Mouse (Mus musculus): ENCODE data around the gene Card14. TPM values are rescaled to one million over a fixed set of nuclear protein-coding genes. Genes with fewer than 3 reads are reported as not detected.

Card14 gene
- total RNA-seq, 2 experiments from 2014 or later = 0.43 to 0.51 TPM

Small RNA genes lying within 50 kb of the gene (microRNA-seq; reads per million reads assigned to microRNA genes)
- 0.26 to 0.74 reads per million in 2 experiments for gene Mir1932 (ENCODE audit: borderline replicate concordance in 2 of 2)

Other genes starting within 250 kb of the Card14 start
- 1 to 10 TPM; 2.4 to 3.5 TPM for gene Cbx4, start 221.5 kb upstream of the Card14 start, total RNA-seq (2021)
- gene Tbc1d16, start 79.3 kb upstream of the Card14 start, total RNA-seq (2021) = 10 to 100 TPM; 16.1 to 20.9 TPM
- gene Ccdc40, start 79.2 kb upstream of the Card14 start, total RNA-seq (2021) = under 1 TPM in 1 of 2 experiments, not detected in 1; 0.41 TPM
- 100 to 1,000 TPM; 110 to 138 TPM for gene Gaa, start 39.9 kb upstream of the Card14 start, total RNA-seq (2021)
- 10 to 100 TPM; 29.9 to 36.9 TPM for gene Eif4a3, start 7.7 kb upstream of the Card14 start, total RNA-seq (2021)
- 1 to 10 TPM; 3.1 to 3.3 TPM for gene Sgsh, start 47.8 kb downstream of the Card14 start, total RNA-seq (2021)
- gene Slc26a11, start 47.8 kb downstream of the Card14 start, total RNA-seq (2021) = 1 to 10 TPM; 2.4 to 3.5 TPM
- 1 to 10 TPM; 5.2 to 5.7 TPM for gene Rnf213, start 85.3 kb downstream of the Card14 start, total RNA-seq (2021)
- gene Endov, start 183.6 kb downstream of the Card14 start, total RNA-seq (2021) = 1 to 10 TPM; 3.9 to 4.8 TPM
- under 1 TPM; 0.08 to 0.19 TPM for gene Nptx1, start 240.0 kb downstream of the Card14 start, total RNA-seq (2021)